Mouse (Mus musculus) liver, embryonic 16.5 days (tissue): ENCODE results near the gene 6030468B19Rik. TPM values are rescaled to one million over a fixed set of nuclear protein-coding genes. Genes with fewer than 3 reads are reported as not detected.
"Not testable (repeated sequence)": the region's sequence is repeated elsewhere in the genome, so short reads cannot be mapped to it uniquely, and the experiment has no call there.

Experiments
- ATAC-seq: fragments of 200-750 bp; cut with Nextera tagmentation; 2 replicates; pipeline ENCODE4 v1.8.0; 2017; ENCODE audit warnings: low read depth, mild to moderate bottlenecking, moderate number of reproducible peaks, moderate library complexity
- H3K27ac ChIP-seq: fragments of 300-500 bp; sonication (generic); 2 replicates; pipeline ENCODE4 v1.5.1; 2014; ENCODE audit warnings: mild to moderate bottlenecking, low read length
- H3K27me3 ChIP-seq: fragments of 300-500 bp; sonication (generic); 2 replicates; pipeline ENCODE4 v1.6.1; 2014; ENCODE audit warnings: low read depth, low read length, mixed read lengths; ENCODE audit not compliant: control insufficient read depth, insufficient read depth
- H3K36me3 ChIP-seq: fragments of 300-500 bp; sonication (generic); 2 replicates; pipeline ENCODE4 v1.6.1; 2014; ENCODE audit warnings: mild to moderate bottlenecking; ENCODE audit not compliant: control insufficient read depth, insufficient read depth
- H3K4me1 ChIP-seq: fragments of 300-500 bp; sonication (generic); 2 replicates; pipeline ENCODE4 v1.6.1; 2014; ENCODE audit warnings: low read depth, low read length, mixed read lengths; ENCODE audit not compliant: control insufficient read depth
- H3K4me2 ChIP-seq: fragments of 300-500 bp; sonication (generic); 2 replicates; pipeline ENCODE4 v1.6.1; 2014; ENCODE audit warnings: low read depth, low read length, mixed read lengths
- H3K4me3 ChIP-seq: fragments of 300-500 bp; sonication (generic); 2 replicates; pipeline ENCODE4 v1.5.1; 2014; ENCODE audit warnings: low read depth, mild to moderate bottlenecking, low read length
- H3K9ac ChIP-seq: fragments of 300-500 bp; sonication (generic); 2 replicates; pipeline ENCODE4 v1.6.1; 2014; ENCODE audit warnings: low read depth, low read length
- H3K9me3 ChIP-seq: fragments of 300-500 bp; sonication (generic); replicated peaks from 2 replicates; pipeline ENCODE4 v1.6.1; 2016; ENCODE audit warnings: low read length; ENCODE audit not compliant: control insufficient read depth
- WGBS: fragments of 180-500 bp; shearing (Covaris S2); extraction: QIAGEN DNeasy Blood & Tissue Kit; methylation state at CpG from one replicate; pipeline ENCODE4 v1.1.7; 2014; ENCODE audit not compliant: insufficient replicate concordance; 5-methylcytosine and 5-hydroxymethylcytosine counted together
- polyA plus RNA-seq: library from polyadenylated mRNA; unstranded; fragments of >200 nt; fragmentation: Nextera tagmentation; extraction: Ambion mirVana; gene quantifications from 2 replicates; pipeline ENCODE4 v1.2.1, GENCODE M21; 2015

6030468B19Rik gene
- polyA plus RNA-seq, 1 experiment from 2014 or later, result 74.2 TPM

- Histone ChIP-seq H3K4me3 (peak within 1 kb of the TSS; percentile 87), H3K27ac (peak within 1 kb of the TSS; percentile 99), H3K36me3 (peaks cover 39% of the 10 kb centered on the region), H3K9me3 (no peaks in the 10 kb centered on the region), H3K4me1 (peaks cover 50% of the 10 kb centered on the region), H3K9ac (peak within 1 kb of the TSS; percentile 90), H3K27me3 (no peaks in the 10 kb centered on the region), H3K4me2 (peak within 1 kb of the TSS; percentile 97)
- WGBS, result 11% methylated on average over 24 of the region's 24 CpGs
- peak; percentile 57 for ATAC-seq
Observed at GRCm38 (mm10) chr11:117781993-117782704, 15.3 kb upstream of the 6030468B19Rik start, which contains the start of the genes Tmc8 and Tmc6. Gene Tmc8, plus strand, starts transcription at chr11:117782076. Gene Tmc6, minus strand, starts transcription at chr11:117782198.

- WGBS, result 10% methylated on average over 9 of the region's 9 CpGs
- Histone ChIP-seq H3K36me3 (peaks cover 36% of the 10 kb centered on the region), H3K4me2 (peak overlapping the region; percentile 97), H3K27ac (peak overlapping the region; percentile 99), H3K4me1 (peaks cover 47% of the 10 kb centered on the region), H3K27me3 (no peaks in the 10 kb centered on the region), H3K4me3 (peak overlapping the region; percentile 87), H3K9ac (peak overlapping the region; percentile 90), H3K9me3 (no peaks in the 10 kb centered on the region)
- no peak for ATAC-seq
Observed at GRCm38 (mm10) chr11:117782705-117783034, 14.8 kb upstream of the 6030468B19Rik start.

- under 1% methylated on average over 31 of the region's 31 CpGs for WGBS
- H3K4me1 ChIP-seq, result peaks cover 42% of the 10 kb centered on the region
- no peaks in the 10 kb centered on the region for H3K9me3 ChIP-seq
- peak overlapping the region; percentile 87 for H3K4me3 ChIP-seq
- peak overlapping the region; percentile 99 for H3K27ac ChIP-seq
- peaks cover 34% of the 10 kb centered on the region for H3K36me3 ChIP-seq
- 0 out of 2 replicates have a peak, but pooled peaks have one; percentile 2 for ATAC-seq
- peak overlapping the region; percentile 97 for H3K4me2 ChIP-seq
- H3K9ac ChIP-seq, result peak overlapping the region; percentile 90
- no peaks in the 10 kb centered on the region for H3K27me3 ChIP-seq
Observed at GRCm38 (mm10) chr11:117783089-117783488, 14.4 kb upstream of the 6030468B19Rik start.

GRCm38 (mm10) chr11:117783683-117784309 lies 13.7 kb upstream of the 6030468B19Rik start:
- H3K9ac ChIP-seq, result peak overlapping the region; percentile 90
- 38% methylated on average over 10 of the region's 10 CpGs for WGBS

GRCm38 (mm10) chr11:117786294-117786693 lies 11.2 kb upstream of the 6030468B19Rik start:
- H3K9me3 ChIP-seq, result no peaks in the 10 kb centered on the region
- H3K4me2 ChIP-seq, result peak overlapping the region; percentile 12; the same call in 1 of the 2 replicates
- no peaks in the 10 kb centered on the region for H3K27me3 ChIP-seq
- peak overlapping the region; percentile 0; the same call in 1 of the 2 replicates for H3K4me3 ChIP-seq
- peaks cover 33% of the 10 kb centered on the region for H3K36me3 ChIP-seq
- 13% methylated on average over 10 of the region's 10 CpGs for WGBS
- H3K27ac ChIP-seq, result no peak overlapping the region
- peak overlapping the region; percentile 10; the same call in 1 of the 2 replicates for H3K9ac ChIP-seq
- ATAC-seq, result no peak
- peaks cover 46% of the 10 kb centered on the region for H3K4me1 ChIP-seq

More at GRCm38 (mm10) chr11:117783683-117784309, 13.7 kb upstream of the 6030468B19Rik start:
- ATAC-seq, result peak; percentile 22
- no peaks in the 10 kb centered on the region for H3K27me3 ChIP-seq
- H3K4me3 ChIP-seq, result peak overlapping the region; percentile 87
- peak overlapping the region; percentile 99 for H3K27ac ChIP-seq
- H3K36me3 ChIP-seq, result peaks cover 33% of the 10 kb centered on the region
- H3K4me1 ChIP-seq, result peaks cover 35% of the 10 kb centered on the region
- H3K4me2 ChIP-seq, result peak overlapping the region; percentile 97
- H3K9me3 ChIP-seq, result no peaks in the 10 kb centered on the region

GRCm38 (mm10) chr11:117788481-117788880 lies 9.0 kb upstream of the 6030468B19Rik start:
- Histone ChIP-seq H3K4me1 (peaks cover 59% of the 10 kb centered on the region), H3K36me3 (peaks cover 33% of the 10 kb centered on the region)
- H3K4me2 ChIP-seq, H3K4me3 ChIP-seq, H3K9ac ChIP-seq, ATAC-seq, H3K27ac ChIP-seq, H3K9me3 ChIP-seq, H3K27me3 ChIP-seq: not testable (repeated sequence)
- 85% methylated on average over 7 of the region's 7 CpGs for WGBS

GRCm38 (mm10) chr11:117790286-117790685 lies 7.2 kb upstream of the 6030468B19Rik start:
- peak overlapping the region; percentile 71 for H3K4me2 ChIP-seq
- WGBS, result 3% methylated on average over 14 of the region's 14 CpGs
- peak overlapping the region; percentile 33 for H3K4me3 ChIP-seq
- peak overlapping the region; percentile 47 for H3K9ac ChIP-seq
- no peaks in the 10 kb centered on the region for H3K9me3 ChIP-seq
- ATAC-seq, result peak; percentile 62
- peaks cover 19% of the 10 kb centered on the region for H3K36me3 ChIP-seq
- peak overlapping the region; percentile 55 for H3K27ac ChIP-seq
- peaks cover 52% of the 10 kb centered on the region for H3K4me1 ChIP-seq
- H3K27me3 ChIP-seq, result no peaks in the 10 kb centered on the region

- H3K27me3 ChIP-seq, result no peaks in the 10 kb centered on the region
- 38% methylated on average over 22 of the region's 23 CpGs for WGBS
- peak overlapping the region; percentile 71 for H3K4me2 ChIP-seq
- peaks cover 52% of the 10 kb centered on the region for H3K4me1 ChIP-seq
- ATAC-seq, result peak; percentile 68
- peak overlapping the region; percentile 33 for H3K4me3 ChIP-seq
- no peaks in the 10 kb centered on the region for H3K9me3 ChIP-seq
- H3K36me3 ChIP-seq, result peaks cover 16% of the 10 kb centered on the region
- peak overlapping the region; percentile 47 for H3K9ac ChIP-seq
- peak overlapping the region; percentile 84 for H3K27ac ChIP-seq
Observed at GRCm38 (mm10) chr11:117790703-117791440, 6.6 kb upstream of the 6030468B19Rik start.
